21 mouse cellular contexts compared by ENCODE assay signal in genomic region chr19:11747298-11747697, GRCm38 (mm10). TPM values are rescaled to one million over a fixed set of nuclear protein-coding genes. Genes with fewer than 3 reads are reported as not detected.
"Had no signal": no experiment of that assay in that cellular context is flagged by ENCODE, and none has a peak within 500 bp of the region (broad histone marks: within the 10 kb centered on the region; RNA-seq: fewer than 3 reads in every experiment).

Gene Gif, plus strand, starts transcription at chr19:11747554.

- H3K9ac ChIP-seq: neural tube, embryonic 12.5 days; neural tube, embryonic 13.5 days; neural tube, embryonic 15.5 days; stomach, embryonic 15.5 days had no signal

- H3K4me3 ChIP-seq: neural tube, embryonic 12.5 days; neural tube, embryonic 13.5 days; neural tube, embryonic 15.5 days; stomach, embryonic 15.5 days had no signal

- H3K36me3 ChIP-seq: neural tube, embryonic 12.5 days; neural tube, embryonic 13.5 days; neural tube, embryonic 15.5 days; stomach, embryonic 15.5 days had no signal

- H3K27ac ChIP-seq: neural tube, embryonic 12.5 days; neural tube, embryonic 13.5 days; neural tube, embryonic 15.5 days; stomach, embryonic 15.5 days had no signal

- H3K4me2 ChIP-seq: neural tube, embryonic 12.5 days; neural tube, embryonic 13.5 days; neural tube, embryonic 15.5 days; stomach, embryonic 15.5 days had no signal

- H3K27me3 ChIP-seq: neural tube, embryonic 12.5 days; neural tube, embryonic 13.5 days; neural tube, embryonic 15.5 days; stomach, embryonic 15.5 days had no signal

- H3K4me1 ChIP-seq: neural tube, embryonic 12.5 days; neural tube, embryonic 13.5 days; neural tube, embryonic 15.5 days; stomach, embryonic 15.5 days had no signal

- DNase-seq: retina, postnatal 1 day; right cerebral cortex, adult 18-20 months; right cerebral cortex, postnatal 14 days; right cerebral cortex, postnatal 25 days; right cerebral cortex, postnatal 4 days; spleen, adult 18-20 months; thymus, adult 18-20 months; thymus, adult 2 months; thymus, postnatal 14 days; thymus, postnatal 25 days; thymus, postnatal 36 days; thymus, postnatal 4 days had no signal

- H3K9me3 ChIP-seq: neural tube, embryonic 12.5 days; neural tube, embryonic 13.5 days; neural tube, embryonic 15.5 days; stomach, embryonic 15.5 days had no signal

RNA-seq across cellular contexts. Expression of gene Gif, which starts in this region (rescaled TPM):
- polyA plus RNA-seq: neural tube, embryonic 11.5 days; neural tube, embryonic 12.5 days; neural tube, embryonic 13.5 days; neural tube, embryonic 14.5 days; neural tube, embryonic 15.5 days; spleen, adult 2 months; thymus, postnatal 0 days; urinary bladder, adult 2 months had no signal
